Mouse (Mus musculus): ENCODE measurements around the gene Trpm3. TPM values are rescaled to one million over a fixed set of nuclear protein-coding genes. Genes with fewer than 3 reads are reported as not detected.
A peak's percentile ranks its signal among the peaks of the same experiment; 100 is the strongest.

The Trpm3 gene
- polyA plus RNA-seq, 1 experiment from 2014 or later = 3.9 TPM

GRCm38 (mm10) chr19:22338927-22339326 is 200.1 kb downstream of the Trpm3 start:
- no peak overlapping the region for H3K27ac ChIP-seq (ENCODE audit: low read depth, low read length)
- no peaks in the 10 kb centered on the region for H3K27me3 ChIP-seq (ENCODE audit: control insufficient read depth, insufficient read depth, low read length)
- 81% methylated on average over 8 of the region's 8 CpGs for WGBS
- no peak overlapping the region for H3K4me2 ChIP-seq (replicated peaks; ENCODE audit: low read depth, low read length)
- no peaks in the 10 kb centered on the region for H3K4me1 ChIP-seq (ENCODE audit: control insufficient read depth, insufficient read depth, low read length)
- H3K9ac ChIP-seq (ENCODE audit: low read depth, low read length) = no peak overlapping the region
- ATAC-seq (ENCODE audit: low FRiP score, low TSS enrichment) = no peak
- H3K4me3 ChIP-seq (ENCODE audit: low read length) = no peak overlapping the region
- H3K9me3 ChIP-seq (ENCODE audit: control insufficient read depth, low read length) = no peaks in the 10 kb centered on the region
- no peaks in the 10 kb centered on the region for H3K36me3 ChIP-seq (ENCODE audit: control insufficient read depth, insufficient read depth, low read length)

- H3K4me2 ChIP-seq (replicated peaks; ENCODE audit: low read depth, low read length) = no peak overlapping the region
- H3K27ac ChIP-seq (ENCODE audit: low read depth, low read length) = no peak overlapping the region
- no peaks in the 10 kb centered on the region for H3K4me1 ChIP-seq (ENCODE audit: control insufficient read depth, insufficient read depth, low read length)
- H3K27me3 ChIP-seq (ENCODE audit: control insufficient read depth, insufficient read depth, low read length) = no peaks in the 10 kb centered on the region
- H3K4me3 ChIP-seq (ENCODE audit: low read length) = no peak overlapping the region
- no peak overlapping the region for H3K9ac ChIP-seq (ENCODE audit: low read depth, low read length)
- 55% methylated on average over 14 of the region's 14 CpGs for WGBS
- no peaks in the 10 kb centered on the region for H3K9me3 ChIP-seq (ENCODE audit: control insufficient read depth, low read length)
- H3K36me3 ChIP-seq (ENCODE audit: control insufficient read depth, insufficient read depth, low read length) = no peaks in the 10 kb centered on the region
- peak; percentile 57 for ATAC-seq (ENCODE audit: low FRiP score, low TSS enrichment)
These were observed 215.2 kb downstream of the Trpm3 start for GRCm38 (mm10) chr19:22354037-22354541.

- ATAC-seq (ENCODE audit: low FRiP score, low TSS enrichment) = no peak
- Histone ChIP-seq H3K4me3 (ENCODE audit: low read length) (no peak overlapping the region), H3K9ac (ENCODE audit: low read depth, low read length) (no peak overlapping the region), H3K27me3 (ENCODE audit: control insufficient read depth, insufficient read depth, low read length) (no peaks in the 10 kb centered on the region), H3K9me3 (ENCODE audit: control insufficient read depth, low read length) (no peaks in the 10 kb centered on the region), H3K4me2 (replicated peaks; ENCODE audit: low read depth, low read length) (no peak overlapping the region), H3K27ac (ENCODE audit: low read depth, low read length) (no peak overlapping the region), H3K36me3 (ENCODE audit: control insufficient read depth, insufficient read depth, low read length) (no peaks in the 10 kb centered on the region), H3K4me1 (ENCODE audit: control insufficient read depth, insufficient read depth, low read length) (no peaks in the 10 kb centered on the region)
- 75% methylated on average over 3 of the region's 3 CpGs for WGBS
These were observed 248.0 kb downstream of the Trpm3 start for GRCm38 (mm10) chr19:22386890-22387289.

GRCm38 (mm10) chr19:22394700-22395099 is 255.9 kb downstream of the Trpm3 start:
- no peak overlapping the region for H3K27ac ChIP-seq (ENCODE audit: low read depth, low read length)
- no peak for ATAC-seq (ENCODE audit: low FRiP score, low TSS enrichment)

GRCm38 (mm10) chr19:22404049-22404448 is 265.2 kb downstream of the Trpm3 start:
- no peak overlapping the region for H3K27ac ChIP-seq (ENCODE audit: low read depth, low read length)
- no peak overlapping the region for H3K4me3 ChIP-seq (ENCODE audit: low read length)
- H3K36me3 ChIP-seq (ENCODE audit: control insufficient read depth, insufficient read depth, low read length) = no peaks in the 10 kb centered on the region
- H3K4me1 ChIP-seq (ENCODE audit: control insufficient read depth, insufficient read depth, low read length) = no peaks in the 10 kb centered on the region
- H3K27me3 ChIP-seq (ENCODE audit: control insufficient read depth, insufficient read depth, low read length) = no peaks in the 10 kb centered on the region
- no peak overlapping the region for H3K9ac ChIP-seq (ENCODE audit: low read depth, low read length)
- ATAC-seq (ENCODE audit: low FRiP score, low TSS enrichment) = no peak
- 90% methylated on average over 3 of the region's 3 CpGs for WGBS
- no peak overlapping the region for H3K4me2 ChIP-seq (replicated peaks; ENCODE audit: low read depth, low read length)
- H3K9me3 ChIP-seq (ENCODE audit: control insufficient read depth, low read length) = no peaks in the 10 kb centered on the region

More at GRCm38 (mm10) chr19:22394700-22395099, 255.9 kb downstream of the Trpm3 start:
- Histone ChIP-seq H3K9ac (ENCODE audit: low read depth, low read length) (no peak overlapping the region), H3K4me3 (ENCODE audit: low read length) (no peak overlapping the region), H3K27me3 (ENCODE audit: control insufficient read depth, insufficient read depth, low read length) (no peaks in the 10 kb centered on the region), H3K36me3 (ENCODE audit: control insufficient read depth, insufficient read depth, low read length) (no peaks in the 10 kb centered on the region), H3K4me1 (ENCODE audit: control insufficient read depth, insufficient read depth, low read length) (no peaks in the 10 kb centered on the region), H3K9me3 (ENCODE audit: control insufficient read depth, low read length) (no peaks in the 10 kb centered on the region), H3K4me2 (replicated peaks; ENCODE audit: low read depth, low read length) (no peak overlapping the region)
- WGBS = 85% methylated on average over 1 of the region's 1 CpGs

- 95% methylated on average over 3 of the region's 3 CpGs for WGBS
- Histone ChIP-seq H3K9me3 (ENCODE audit: control insufficient read depth, low read length) (no peaks in the 10 kb centered on the region), H3K9ac (ENCODE audit: low read depth, low read length) (no peak overlapping the region), H3K27me3 (ENCODE audit: control insufficient read depth, insufficient read depth, low read length) (no peaks in the 10 kb centered on the region), H3K27ac (ENCODE audit: low read depth, low read length) (no peak overlapping the region), H3K4me3 (ENCODE audit: low read length) (no peak overlapping the region), H3K4me1 (ENCODE audit: control insufficient read depth, insufficient read depth, low read length) (no peaks in the 10 kb centered on the region), H3K36me3 (ENCODE audit: control insufficient read depth, insufficient read depth, low read length) (no peaks in the 10 kb centered on the region), H3K4me2 (replicated peaks; ENCODE audit: low read depth, low read length) (no peak overlapping the region)
- ATAC-seq (ENCODE audit: low FRiP score, low TSS enrichment) = no peak
These were observed 279.4 kb downstream of the Trpm3 start for GRCm38 (mm10) chr19:22418239-22418638.

GRCm38 (mm10) chr19:22437207-22437606 is 298.4 kb downstream of the Trpm3 start:
- Histone ChIP-seq H3K4me3 (ENCODE audit: low read length) (no peak overlapping the region), H3K27me3 (ENCODE audit: control insufficient read depth, insufficient read depth, low read length) (no peaks in the 10 kb centered on the region), H3K4me1 (ENCODE audit: control insufficient read depth, insufficient read depth, low read length) (no peaks in the 10 kb centered on the region), H3K27ac (ENCODE audit: low read depth, low read length) (no peak overlapping the region), H3K9me3 (ENCODE audit: control insufficient read depth, low read length) (no peaks in the 10 kb centered on the region), H3K36me3 (ENCODE audit: control insufficient read depth, insufficient read depth, low read length) (no peaks in the 10 kb centered on the region), H3K9ac (ENCODE audit: low read depth, low read length) (no peak overlapping the region), H3K4me2 (replicated peaks; ENCODE audit: low read depth, low read length) (no peak overlapping the region)
- WGBS = 88% methylated on average over 2 of the region's 2 CpGs
- ATAC-seq (ENCODE audit: low FRiP score, low TSS enrichment) = no peak

- Histone ChIP-seq H3K36me3 (ENCODE audit: control insufficient read depth, insufficient read depth, low read length) (no peaks in the 10 kb centered on the region), H3K9ac (ENCODE audit: low read depth, low read length) (peak overlapping the region; percentile 38), H3K4me2 (replicated peaks; ENCODE audit: low read depth, low read length) (peak overlapping the region; percentile 63), H3K4me3 (ENCODE audit: low read length) (peak overlapping the region; percentile 34), H3K9me3 (ENCODE audit: control insufficient read depth, low read length) (no peaks in the 10 kb centered on the region), H3K27ac (ENCODE audit: low read depth, low read length) (no peak overlapping the region), H3K4me1 (ENCODE audit: control insufficient read depth, insufficient read depth, low read length) (no peaks in the 10 kb centered on the region), H3K27me3 (ENCODE audit: control insufficient read depth, insufficient read depth, low read length) (no peaks in the 10 kb centered on the region)
- peak; percentile 76; the same call in 1 of the 2 replicates for ATAC-seq (ENCODE audit: low FRiP score, low TSS enrichment)
- WGBS = 7% methylated on average over 18 of the region's 18 CpGs
These were observed 308.8 kb downstream of the Trpm3 start for GRCm38 (mm10) chr19:22447418-22448339.

Data from kidney, embryonic 14.5 days (tissue).